Mouse (Mus musculus) 3T3-L1 (cell line): ENCODE results near the gene Elf2.

Experiments used
- DNase-seq: peaks from one replicate; pipeline ENCODE4 v3.0.0-alpha.2; 2015; ENCODE audit warnings: low read depth, low spot score

Elf2 gene

DNA sequence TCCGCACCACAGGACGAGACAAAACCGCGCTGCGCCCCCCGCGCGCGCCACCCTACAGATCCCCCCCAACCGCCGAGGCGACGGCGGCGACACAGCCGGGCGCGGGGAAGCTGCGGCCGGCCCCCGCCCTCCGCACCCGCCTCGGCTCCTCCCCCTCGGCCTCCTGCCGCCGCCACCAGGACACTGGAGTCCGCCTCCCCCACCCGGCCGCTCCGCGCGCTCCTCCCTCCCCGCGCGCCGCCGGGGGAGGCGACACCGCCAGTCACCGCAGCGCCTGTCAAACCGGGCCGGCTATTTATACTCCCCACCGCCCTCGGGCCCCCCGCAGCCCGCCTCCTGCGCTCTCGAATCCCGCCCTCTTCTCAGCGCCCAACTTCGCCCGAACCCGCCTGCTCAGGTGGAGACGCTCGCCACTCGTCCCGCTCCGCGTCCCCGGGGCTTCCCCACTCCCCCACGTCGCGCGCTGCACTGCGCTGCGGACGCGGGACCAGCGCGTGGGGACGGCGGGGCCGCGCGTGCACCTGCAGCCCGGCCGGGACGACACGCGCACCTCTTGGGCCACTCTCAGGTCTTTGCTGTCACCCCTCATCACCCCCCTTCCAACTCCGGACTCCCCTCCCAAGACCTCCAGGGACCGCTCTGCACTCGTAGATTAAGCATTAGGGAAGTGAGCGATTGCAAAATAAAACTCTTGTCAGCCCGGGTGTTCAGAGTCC, at the start of gene Elf2:
Gene Elf2 (minus strand): TSS at position 112 of the 716 bp plus-strand sequence.
- peak; percentile 58 for DNase-seq

DNA sequence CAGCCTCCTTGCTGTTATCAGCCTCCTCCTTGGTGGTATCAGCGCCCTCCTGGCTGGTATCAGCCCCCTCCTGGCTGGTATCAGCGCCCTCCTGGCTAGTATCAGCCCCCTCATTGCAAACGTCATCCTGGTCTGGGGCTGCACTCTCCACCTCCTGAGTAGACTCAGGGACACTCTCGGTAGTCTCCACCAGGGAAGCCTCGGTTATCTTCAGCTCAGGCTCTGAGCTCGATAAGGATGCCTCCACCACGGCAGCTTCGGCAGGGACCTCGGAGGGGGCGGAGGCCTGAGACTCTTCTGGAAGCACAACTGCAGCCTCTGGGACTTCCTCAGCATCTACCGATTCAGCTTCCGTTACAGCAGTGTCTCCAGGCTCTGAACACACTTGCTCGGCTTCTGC, 48.4 kb upstream of the Elf2 start:
- no peak for DNase-seq

GRCm38 (mm10) chr3:51387868-51388381, 47.5 kb upstream of the Elf2 start:
- no peak for DNase-seq

- DNase-seq: no peak
These were observed 46.6 kb upstream of the Elf2 start for GRCm38 (mm10) chr3:51387134-51387451.

DNA sequence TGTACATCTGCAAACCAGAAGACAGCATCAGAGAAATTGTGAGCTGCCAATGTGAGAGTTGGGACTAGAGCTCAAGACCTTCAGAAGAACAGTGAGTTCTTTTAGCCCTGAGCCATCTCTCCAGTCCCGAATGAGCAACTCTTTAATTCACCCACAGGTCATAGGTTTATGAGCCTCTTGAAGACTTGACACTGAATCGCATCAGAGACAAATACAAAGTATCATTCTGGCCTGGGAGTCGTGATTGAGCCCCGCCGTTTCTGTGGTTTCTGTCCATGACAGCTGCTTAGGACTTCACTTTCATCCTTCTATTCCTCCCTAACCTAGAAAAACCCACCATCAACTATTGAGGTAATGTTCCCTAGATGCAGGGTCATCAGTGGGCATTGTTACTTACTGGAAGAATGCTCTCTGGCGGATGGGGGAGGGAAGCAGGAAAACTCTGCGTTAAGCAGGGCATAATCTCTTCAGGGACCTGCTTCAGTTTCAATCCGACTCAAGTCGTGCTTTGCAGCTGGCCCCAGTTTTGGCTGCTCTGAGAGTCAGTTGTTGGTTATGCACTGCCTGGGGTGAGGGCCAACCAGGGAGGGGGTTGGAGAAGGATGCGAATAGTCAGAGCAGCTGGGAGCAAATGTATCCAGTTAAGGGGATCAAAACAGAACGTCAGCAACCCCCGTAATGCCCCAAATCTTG, 46.1 kb upstream of the Elf2 start:
- no peak for DNase-seq

DNA sequence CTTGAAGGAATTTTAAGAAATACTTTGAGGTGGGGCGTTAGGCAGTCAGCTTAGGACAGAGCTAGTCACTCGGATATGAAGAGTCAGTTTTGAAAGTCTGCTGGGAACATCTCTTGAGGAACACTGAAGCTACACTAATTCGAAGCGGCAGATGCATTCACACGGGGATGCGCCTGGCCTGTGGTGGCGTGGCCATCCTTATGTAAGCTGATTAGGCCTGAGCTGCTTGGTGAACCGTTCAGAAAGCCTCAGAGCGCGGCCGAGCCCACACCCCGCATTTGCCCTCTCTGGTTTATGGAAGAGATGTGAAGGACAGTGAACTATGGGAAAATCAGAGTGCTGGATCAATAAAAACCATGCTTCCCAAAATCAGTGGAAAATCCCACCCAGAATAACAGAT, 42.9 kb upstream of the Elf2 start:
- no peak for DNase-seq

DNA sequence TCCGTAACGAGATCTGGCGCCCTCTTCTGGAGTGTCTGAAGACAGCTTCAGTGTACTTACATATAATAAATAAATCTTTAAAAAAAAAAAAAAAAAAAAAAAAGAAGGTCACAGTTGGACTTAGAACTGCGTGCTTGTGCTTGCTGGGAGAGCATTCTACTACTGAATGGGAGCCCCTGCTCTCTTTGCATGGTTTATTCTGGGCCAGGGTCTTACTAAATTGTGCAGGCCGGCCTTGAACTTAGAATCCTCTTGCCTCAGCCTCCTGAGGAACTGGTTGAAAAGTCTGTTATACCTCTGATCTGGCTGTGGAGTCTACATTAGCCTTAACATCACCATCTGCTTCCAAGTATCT, 40.2 kb upstream of the Elf2 start:
- DNase-seq: no peak

GRCm38 (mm10) chr3:51379786-51380659, 39.6 kb upstream of the Elf2 start:
- no peak for DNase-seq

- no peak for DNase-seq
These were observed 38.1 kb upstream of the Elf2 start for GRCm38 (mm10) chr3:51378665-51378946.

GRCm38 (mm10) chr3:51377878-51378664, 37.6 kb upstream of the Elf2 start:
- peak; percentile 71 for DNase-seq

GRCm38 (mm10) chr3:51375307-51376265, 35.1 kb upstream of the Elf2 start:
- peak; percentile 74 for DNase-seq

DNA sequence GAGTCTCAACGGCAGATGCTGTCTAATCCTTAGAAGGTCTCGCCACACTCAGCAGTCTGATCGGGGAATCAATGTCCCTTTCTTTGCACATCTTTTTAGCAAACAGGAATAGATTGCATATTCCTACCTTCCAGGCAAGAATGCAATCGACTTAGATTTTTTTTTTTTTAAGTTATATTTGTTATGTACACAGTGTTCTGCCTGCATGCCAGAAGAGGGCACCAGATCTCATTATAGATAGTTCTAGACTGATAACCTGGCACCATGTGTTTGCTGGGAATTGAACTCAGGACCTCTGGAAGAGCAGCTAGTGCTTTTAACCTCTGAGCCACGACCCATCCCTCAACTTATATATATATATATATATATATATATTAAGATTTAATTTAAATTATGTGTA, 33.1 kb upstream of the Elf2 start:
- no peak for DNase-seq

GRCm38 (mm10) chr3:51372883-51373282, 32.4 kb upstream of the Elf2 start:
- DNase-seq: no peak

DNA sequence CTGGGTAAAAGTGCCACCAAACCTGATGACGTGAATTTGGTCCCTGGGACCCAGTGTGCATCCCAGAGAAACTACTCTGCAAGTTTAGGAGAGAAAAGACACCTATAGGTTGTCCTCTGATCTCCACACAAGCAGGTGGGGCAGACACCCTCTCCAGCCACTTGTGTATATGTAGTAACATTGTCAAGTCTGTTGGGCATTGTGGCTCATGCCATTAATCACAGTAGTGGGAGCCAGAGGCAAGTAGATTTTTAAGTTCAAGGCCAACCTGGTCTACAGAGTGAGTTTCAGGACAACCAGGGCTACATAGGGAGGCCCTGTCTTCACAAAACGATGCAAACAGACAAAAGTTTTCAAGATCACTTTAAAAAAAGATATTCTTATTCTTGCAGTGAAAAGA, 31.4 kb upstream of the Elf2 start:
- no peak for DNase-seq

GRCm38 (mm10) chr3:51368011-51368410, 27.5 kb upstream of the Elf2 start:
- DNase-seq: no peak

GRCm38 (mm10) chr3:51366926-51367325, 26.5 kb upstream of the Elf2 start:
- DNase-seq: no peak

- DNase-seq: no peak
These were observed 25.0 kb upstream of the Elf2 start for GRCm38 (mm10) chr3:51365517-51365882.

DNA sequence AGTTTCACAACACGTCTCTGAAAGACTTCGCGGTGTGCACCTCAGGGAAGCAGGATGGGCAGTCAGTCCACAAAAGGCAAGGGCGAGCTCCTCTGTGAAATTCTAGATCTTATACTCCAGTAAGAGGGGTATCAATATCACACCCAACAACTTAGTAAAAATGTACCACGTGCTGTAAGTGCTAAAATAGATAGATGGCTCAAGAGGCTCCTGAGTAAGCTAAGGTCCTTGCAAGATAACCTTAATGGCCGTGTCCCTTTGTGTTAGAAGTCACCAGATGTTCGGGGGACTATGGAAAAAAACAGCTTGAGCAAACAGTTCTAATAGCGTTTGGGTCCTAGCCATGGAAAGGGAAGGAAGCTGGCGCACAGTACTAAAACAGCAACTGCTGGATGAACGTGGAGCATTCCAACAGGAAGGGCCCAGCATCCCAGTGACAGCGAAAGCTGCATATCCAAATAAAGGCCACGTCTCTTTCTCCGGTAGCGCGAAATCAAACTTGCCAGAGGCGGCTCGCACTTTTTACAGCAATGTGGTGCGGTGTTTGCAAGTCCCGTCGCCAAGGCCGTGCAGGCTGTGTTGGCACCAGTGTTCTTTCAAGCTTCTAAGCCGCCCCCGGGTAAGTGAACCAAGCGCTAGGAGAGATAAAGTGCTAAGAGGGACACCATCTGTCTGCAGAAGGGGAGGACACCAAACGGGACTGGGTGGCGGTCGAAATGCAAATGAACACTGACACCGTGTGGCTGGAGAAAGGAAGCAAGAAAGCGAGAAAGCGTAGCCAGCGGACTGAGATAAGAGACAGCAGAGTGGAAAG, 24.4 kb upstream of the Elf2 start:
- DNase-seq: peak; percentile 89

- DNase-seq: no peak
These were observed 20.6 kb upstream of the Elf2 start for GRCm38 (mm10) chr3:51361066-51361465.
